10 mouse cellular contexts compared by ENCODE assay signal in the genomic region with DNA sequence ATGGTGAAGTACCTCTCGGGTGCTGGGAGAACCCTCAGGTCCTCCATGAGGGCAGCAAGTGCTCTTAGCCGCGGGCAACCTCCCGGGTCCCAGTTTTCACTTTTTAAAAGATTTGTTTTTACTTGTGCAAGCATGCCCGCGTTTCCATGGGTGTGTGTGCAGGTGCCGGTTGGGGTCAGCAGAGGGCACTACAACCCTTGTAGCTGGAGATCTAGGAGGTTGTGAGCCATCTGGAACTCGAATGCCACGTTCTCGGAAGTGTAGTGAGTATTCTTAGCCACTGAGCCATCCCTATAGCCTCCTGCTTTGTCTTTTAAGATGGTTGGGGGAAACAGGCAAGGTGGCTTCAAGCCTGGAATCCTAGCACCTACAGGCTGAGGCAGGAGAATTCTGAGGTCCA. TPM values are rescaled to one million over a fixed set of nuclear protein-coding genes. Genes with fewer than 3 reads are reported as not detected.
A peak's percentile ranks its signal among the peaks of the same experiment; 100 is the strongest.
DNase-seq lines count a peak whose midpoint lies in the region; ATAC-seq and TF ChIP-seq lines count a peak whose summit lies in the region.
"Had no signal": no experiment of that assay in that cellular context is flagged by ENCODE, and none has a peak within 500 bp of the region (broad histone marks: within the 10 kb centered on the region; RNA-seq: fewer than 3 reads in every experiment).

No protein-coding gene starts in this region.

- peak; percentile 40; the same call in 1 of the 2 replicates for ATAC-seq in intestine, postnatal 0 days
- no peak; the same call in 1 of the 2 replicates for ATAC-seq in liver, embryonic 11.5 days (replicated peaks; ENCODE audit: low FRiP score)
- ATAC-seq in neural tube, embryonic 15.5 days (ENCODE audit: low FRiP score): no peak

- H3K27ac ChIP-seq in intestine, postnatal 0 days (ENCODE audit: low read depth, low read length): no peak overlapping the region
- H3K27ac ChIP-seq in liver, embryonic 11.5 days (ENCODE audit: low read depth, low read length): no peak overlapping the region
- H3K27ac ChIP-seq in neural tube, embryonic 15.5 days (replicated peaks): peak overlapping the region; percentile 74
- H3K27ac ChIP-seq: embryonic facial prominence, embryonic 15.5 days; neural tube, embryonic 12.5 days had no signal

- no peak overlapping the region for H3K9ac ChIP-seq in intestine, postnatal 0 days (ENCODE audit: low read depth, low read length)
- no peak overlapping the region for H3K9ac ChIP-seq in liver, embryonic 11.5 days (ENCODE audit: low read depth, low read length)
- H3K9ac ChIP-seq in neural tube, embryonic 15.5 days (replicated peaks): no peak overlapping the region
- H3K9ac ChIP-seq: embryonic facial prominence, embryonic 15.5 days; neural tube, embryonic 12.5 days had no signal

- peaks cover 79% of the 10 kb centered on the region for H3K36me3 ChIP-seq in intestine, postnatal 0 days (ENCODE audit: control insufficient read depth, insufficient read depth)
- H3K36me3 ChIP-seq in liver, embryonic 11.5 days (ENCODE audit: control insufficient read depth, insufficient read depth, low read length): peaks cover 9% of the 10 kb centered on the region; the same call in 1 of the 2 replicates
- H3K36me3 ChIP-seq in neural tube, embryonic 15.5 days: peaks cover 80% of the 10 kb centered on the region

- no peaks in the 10 kb centered on the region for H3K4me1 ChIP-seq in intestine, postnatal 0 days (replicated peaks; ENCODE audit: control insufficient read depth, insufficient read depth, low read length)
- no peaks in the 10 kb centered on the region for H3K4me1 ChIP-seq in liver, embryonic 11.5 days (replicated peaks; ENCODE audit: control insufficient read depth, insufficient read depth, low read length)
- peaks cover 18% of the 10 kb centered on the region for H3K4me1 ChIP-seq in neural tube, embryonic 15.5 days
- H3K4me1 ChIP-seq: embryonic facial prominence, embryonic 15.5 days had no signal

- 21% methylated on average over 10 of the region's 10 CpGs for WGBS in intestine, postnatal 0 days
- 22% methylated on average over 10 of the region's 10 CpGs for WGBS in liver, embryonic 11.5 days
- 24% methylated on average over 10 of the region's 10 CpGs for WGBS in neural tube, embryonic 15.5 days

- peak; percentile 90 for TF ChIP-seq CTCF in intestine, postnatal 0 days (IDR thresholded peaks at IDR 0.05; ENCODE audit: low read depth)

- no peaks in the 10 kb centered on the region for H3K27me3 ChIP-seq in intestine, postnatal 0 days (replicated peaks; ENCODE audit: control insufficient read depth, insufficient read depth, low read length)
- H3K27me3 ChIP-seq in liver, embryonic 11.5 days (replicated peaks; ENCODE audit: control insufficient read depth, insufficient read depth, low read length): no peaks in the 10 kb centered on the region
- H3K27me3 ChIP-seq in neural tube, embryonic 15.5 days (replicated peaks): no peaks in the 10 kb centered on the region
- H3K27me3 ChIP-seq: embryonic facial prominence, embryonic 15.5 days; neural tube, embryonic 12.5 days had no signal

- H3K9me3 ChIP-seq in intestine, postnatal 0 days (ENCODE audit: control insufficient read depth): no peaks in the 10 kb centered on the region
- no peaks in the 10 kb centered on the region for H3K9me3 ChIP-seq in liver, embryonic 11.5 days (ENCODE audit: control insufficient read depth, low read length)
- H3K9me3 ChIP-seq in neural tube, embryonic 15.5 days (replicated peaks): no peaks in the 10 kb centered on the region
- H3K9me3 ChIP-seq: embryonic facial prominence, embryonic 15.5 days; neural tube, embryonic 12.5 days had no signal

- H3K4me2 ChIP-seq in intestine, postnatal 0 days (replicated peaks; ENCODE audit: low read depth): no peak overlapping the region
- H3K4me2 ChIP-seq in liver, embryonic 11.5 days: no peak overlapping the region
- H3K4me2 ChIP-seq in neural tube, embryonic 15.5 days: no peak overlapping the region
- H3K4me2 ChIP-seq: embryonic facial prominence, embryonic 15.5 days; neural tube, embryonic 12.5 days had no signal

- no peak overlapping the region for H3K4me3 ChIP-seq in intestine, postnatal 0 days (ENCODE audit: low read depth, low read length)
- H3K4me3 ChIP-seq in liver, embryonic 11.5 days (ENCODE audit: low read depth, low read length): no peak overlapping the region
- H3K4me3 ChIP-seq in neural tube, embryonic 15.5 days (replicated peaks): no peak overlapping the region
- H3K4me3 ChIP-seq: embryonic facial prominence, embryonic 15.5 days; neural tube, embryonic 12.5 days had no signal

- DNase-seq in 3134 (ENCODE audit: extremely low read depth, insufficient read length, low spot score): peak; percentile 67
- DNase-seq in Muller cell, postnatal 12 days (ENCODE audit: inconsistent ontology term): peak; percentile 74
- peak; percentile 89 for DNase-seq in cerebellum, adult 9-10 months
- peak; percentile 50 to 90 for DNase-seq in frontal cortex, adult 2 months (ENCODE audit: extremely low spot score in 1 of 2, low spot score in 1 of 2)
- DNase-seq in liver, embryonic 11.5 days (ENCODE audit: low spot score): peak; percentile 76
- DNase-seq in thymus, adult 18-20 months: peak; percentile 41 to 49

RNA-seq across cellular contexts. Expression of a gene that starts 44.9 kb away (rescaled TPM):
- polyA plus RNA-seq in frontal cortex, adult 2 months (2012; rRNA removed): 72.4 and 72.6 TPM in 2 replicates
- polyA plus RNA-seq in intestine, postnatal 0 days (2015; fragmentation: Nextera tagmentation; extraction: Ambion mirVana): 2.6 and 3.1 TPM in 2 replicates
- polyA plus RNA-seq in liver, embryonic 11.5 days (2014; fragmentation: Nextera tagmentation; extraction: Ambion mirVana): 1.4 and 1.7 TPM in 2 replicates
- polyA plus RNA-seq in neural tube, embryonic 15.5 days (2015; fragmentation: Nextera tagmentation; extraction: Ambion mirVana): 10.4 and 12.1 TPM in 2 replicates

RNA-seq across cellular contexts. Expression of a gene that starts 50.8 kb away (rescaled TPM):
- 43.3 and 44.4 TPM in 2 replicates for polyA plus RNA-seq in frontal cortex, adult 2 months (2012; rRNA removed)
- polyA plus RNA-seq in intestine, postnatal 0 days (2015; fragmentation: Nextera tagmentation; extraction: Ambion mirVana): 42.8 and 46.8 TPM in 2 replicates
- 46.7 and 51.8 TPM in 2 replicates for polyA plus RNA-seq in liver, embryonic 11.5 days (2014; fragmentation: Nextera tagmentation; extraction: Ambion mirVana)
- 62.6 and 64.9 TPM in 2 replicates for polyA plus RNA-seq in neural tube, embryonic 15.5 days (2015; fragmentation: Nextera tagmentation; extraction: Ambion mirVana)

RNA-seq across cellular contexts. Expression of a gene that starts 52.7 kb away (rescaled TPM):
- 0.38 and 0.40 TPM in 2 replicates for polyA plus RNA-seq in frontal cortex, adult 2 months (2012; rRNA removed)
- polyA plus RNA-seq in intestine, postnatal 0 days (2015; fragmentation: Nextera tagmentation; extraction: Ambion mirVana): 0.13 and 0.25 TPM in 2 replicates
- polyA plus RNA-seq in liver, embryonic 11.5 days (2014; fragmentation: Nextera tagmentation; extraction: Ambion mirVana): not detected in 2 replicates
- polyA plus RNA-seq in neural tube, embryonic 15.5 days (2015; fragmentation: Nextera tagmentation; extraction: Ambion mirVana): 0.51 and 0.63 TPM in 2 replicates
